Mouse (Mus musculus) hindbrain, embryonic 14.5 days (tissue): Measurements from ENCODE around the gene Tcte3. TPM values are rescaled to one million over a fixed set of nuclear protein-coding genes. Genes with fewer than 3 reads are reported as not detected.
A peak's percentile ranks its signal among the peaks of the same experiment; 100 is the strongest.
"Not testable (repeated sequence)": the region's sequence is repeated elsewhere in the genome, so short reads cannot be mapped to it uniquely, and the experiment has no call there.

ENCODE experiments used
- ATAC-seq: fragments of 200-750 bp; cut with Nextera tagmentation; 2 replicates; pipeline ENCODE4 v1.8.0; 2017; ENCODE audit warnings: moderate number of reproducible peaks, mild to moderate bottlenecking, moderate TSS enrichment, moderate library complexity; ENCODE audit not compliant: low FRiP score
- DNase-seq: peaks from one replicate; pipeline ENCODE4 v3.0.0-alpha.2; 2015; ENCODE audit warnings: low spot score
- H3K27ac ChIP-seq: fragments of 300-500 bp; sonication (generic); 2 replicates; pipeline ENCODE4 v1.5.1; 2014; ENCODE audit warnings: mild to moderate bottlenecking, moderate library complexity
- H3K27me3 ChIP-seq: fragments of 300-500 bp; sonication (generic); 2 replicates; pipeline ENCODE4 v1.6.1; 2014; ENCODE audit warnings: mild to moderate bottlenecking, low read length, mixed read lengths; ENCODE audit not compliant: control insufficient read depth, insufficient read depth
- H3K36me3 ChIP-seq: fragments of 300-500 bp; sonication (generic); replicated peaks from 2 replicates; pipeline ENCODE4 v1.6.1; 2014; ENCODE audit not compliant: control insufficient read depth, insufficient read depth
- H3K4me1 ChIP-seq: fragments of 300-500 bp; sonication (generic); replicated peaks from 2 replicates; pipeline ENCODE4 v1.6.1; 2014; ENCODE audit warnings: antibody characterized with exemption, low read length, mixed read lengths; ENCODE audit not compliant: control insufficient read depth, insufficient read depth
- H3K4me2 ChIP-seq: fragments of 300-500 bp; sonication (generic); replicated peaks from 2 replicates; pipeline ENCODE4 v1.6.1; 2014; ENCODE audit warnings: mild to moderate bottlenecking, moderate library complexity
- H3K4me3 ChIP-seq: fragments of 300-500 bp; sonication (generic); replicated peaks from 2 replicates; pipeline ENCODE4 v1.5.1; 2014; ENCODE audit warnings: mild to moderate bottlenecking, low read length
- H3K9ac ChIP-seq: fragments of 300-500 bp; sonication (generic); 2 replicates; pipeline ENCODE4 v1.6.1; 2014
- H3K9me3 ChIP-seq: fragments of 300-500 bp; sonication (generic); 2 replicates; pipeline ENCODE4 v1.6.1; 2016; ENCODE audit warnings: low read length; ENCODE audit not compliant: control insufficient read depth
- WGBS: fragments of 180-500 bp; shearing (Covaris S2); extraction: QIAGEN DNeasy Blood & Tissue Kit; methylation state at CpG from one replicate; pipeline ENCODE4 v1.1.7; 2014; 5-methylcytosine and 5-hydroxymethylcytosine counted together
- polyA plus RNA-seq: library from polyadenylated mRNA; unstranded; fragments of >200 nt; fragmentation: Nextera tagmentation; extraction: Ambion mirVana; gene quantifications from 2 replicates; pipeline ENCODE4 v1.2.1, GENCODE M21; 2014

Gene Tcte3
- polyA plus RNA-seq, 1 experiment from 2014 or later = not detected

DNA sequence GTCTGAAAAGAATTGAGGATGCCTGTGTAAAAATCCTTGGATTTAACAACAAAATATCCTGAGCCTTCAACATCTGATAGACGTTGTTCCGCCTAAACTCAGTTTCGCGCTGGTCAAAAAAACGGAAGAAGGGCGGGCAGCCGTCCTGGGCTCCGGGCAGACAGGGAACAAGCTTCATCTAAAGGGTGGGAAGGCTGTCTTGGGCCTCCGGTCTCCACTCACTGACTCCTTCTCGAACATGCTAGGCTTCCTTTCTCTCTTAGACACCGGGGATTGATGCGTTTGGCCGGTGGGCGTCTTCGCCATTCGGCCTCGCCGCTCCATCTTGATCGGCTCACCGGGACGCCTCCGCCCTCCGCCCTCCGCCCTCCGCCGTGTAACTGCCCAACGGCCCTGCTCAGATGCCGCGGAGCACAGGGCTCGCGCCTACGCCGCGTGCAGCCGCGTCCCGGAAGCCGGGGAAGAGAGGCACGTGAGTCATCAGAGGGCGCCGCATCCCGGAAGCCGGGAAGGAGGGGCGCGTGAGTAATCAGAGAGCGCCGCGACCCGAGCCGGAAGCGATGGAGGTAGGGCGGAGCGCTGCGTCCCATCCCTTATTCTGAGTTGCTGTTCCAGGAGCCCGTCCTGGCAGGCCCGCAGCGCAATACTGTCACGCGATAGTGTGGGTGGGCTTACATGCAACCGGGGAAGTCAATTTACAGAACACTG lies 31.4 kb downstream of the Tcte3 start, which contains the start of gene Gm3435:
TSS of gene Gm3435 (plus strand) at position 471 of the 708 bp plus-strand sequence.
- H3K4me2 ChIP-seq, DNase-seq, H3K27me3 ChIP-seq, H3K9ac ChIP-seq, H3K4me3 ChIP-seq, H3K27ac ChIP-seq, H3K4me1 ChIP-seq, H3K9me3 ChIP-seq, H3K36me3 ChIP-seq: not testable (repeated sequence)
- no CpG with 5 or more reads among the region's 60 CpGs for WGBS
- ATAC-seq = peak; percentile 98

GRCm38 (mm10) chr17:15009088-15009487 lies 32.2 kb downstream of the Tcte3 start:
- DNase-seq, H3K4me1 ChIP-seq, H3K4me3 ChIP-seq, H3K27ac ChIP-seq, H3K9me3 ChIP-seq, H3K27me3 ChIP-seq, ATAC-seq, H3K9ac ChIP-seq, H3K4me2 ChIP-seq, H3K36me3 ChIP-seq: not testable (repeated sequence)
- whole genome bisulfite sequencing = no CpG with 5 or more reads among the region's 3 CpGs

- not testable (repeated sequence) for H3K36me3 ChIP-seq, ATAC-seq, H3K27ac ChIP-seq, H3K9ac ChIP-seq, H3K4me1 ChIP-seq, DNase-seq, H3K4me2 ChIP-seq, H3K9me3 ChIP-seq, H3K27me3 ChIP-seq, H3K4me3 ChIP-seq
- no CpG with 5 or more reads among the region's 4 CpGs for WGBS
Observed at GRCm38 (mm10) chr17:15000047-15000446, 41.2 kb downstream of the Tcte3 start.

GRCm38 (mm10) chr17:14994140-14994539 lies 47.1 kb downstream of the Tcte3 start:
- not testable (repeated sequence) for H3K27me3 ChIP-seq, H3K9me3 ChIP-seq, H3K4me1 ChIP-seq, H3K9ac ChIP-seq, ATAC-seq, H3K4me3 ChIP-seq, DNase-seq, H3K27ac ChIP-seq, H3K36me3 ChIP-seq, H3K4me2 ChIP-seq
- no CpG with 5 or more reads among the region's 5 CpGs for whole genome bisulfite sequencing

DNA sequence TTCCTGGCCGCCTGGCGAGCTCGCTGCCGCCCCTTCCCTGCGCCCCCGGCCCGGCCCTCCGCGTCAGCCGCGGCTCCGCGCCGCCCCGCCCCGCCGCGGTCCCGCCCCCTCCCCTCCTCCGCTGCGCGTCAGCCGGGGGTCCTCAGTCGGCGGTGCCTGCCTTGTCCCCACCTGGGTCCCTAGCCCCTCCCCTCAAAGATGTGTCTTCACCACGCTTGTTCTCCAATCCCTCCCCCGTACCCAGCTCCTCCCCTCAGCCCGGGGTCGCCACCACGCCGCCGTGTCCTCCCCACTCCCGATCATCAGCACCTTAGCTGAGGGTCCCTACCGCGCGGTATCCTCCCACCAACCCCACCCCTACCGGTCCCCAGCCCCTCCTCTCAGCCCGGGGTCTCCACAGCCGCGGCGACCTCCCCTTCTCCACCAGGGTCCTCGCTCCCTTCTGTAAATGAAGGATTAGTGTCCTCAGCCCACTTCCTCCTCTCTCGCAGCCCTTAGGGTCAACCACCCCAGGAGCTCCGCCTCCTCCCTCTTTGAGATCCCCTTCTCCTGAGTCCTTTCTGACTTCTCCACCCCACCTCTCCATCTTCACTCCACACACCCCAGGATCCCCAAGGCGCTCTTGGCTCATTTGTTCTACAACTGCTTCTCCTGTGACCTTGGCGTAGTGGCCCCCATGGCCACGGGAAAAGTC lies 48.0 kb downstream of the Tcte3 start:
- not testable (repeated sequence) for H3K36me3 ChIP-seq, H3K9ac ChIP-seq, H3K4me3 ChIP-seq, H3K4me2 ChIP-seq, DNase-seq, H3K9me3 ChIP-seq, H3K27ac ChIP-seq, H3K4me1 ChIP-seq, H3K27me3 ChIP-seq
- peak; percentile 93 for ATAC-seq
- WGBS = no CpG with 5 or more reads among the region's 47 CpGs

DNA sequence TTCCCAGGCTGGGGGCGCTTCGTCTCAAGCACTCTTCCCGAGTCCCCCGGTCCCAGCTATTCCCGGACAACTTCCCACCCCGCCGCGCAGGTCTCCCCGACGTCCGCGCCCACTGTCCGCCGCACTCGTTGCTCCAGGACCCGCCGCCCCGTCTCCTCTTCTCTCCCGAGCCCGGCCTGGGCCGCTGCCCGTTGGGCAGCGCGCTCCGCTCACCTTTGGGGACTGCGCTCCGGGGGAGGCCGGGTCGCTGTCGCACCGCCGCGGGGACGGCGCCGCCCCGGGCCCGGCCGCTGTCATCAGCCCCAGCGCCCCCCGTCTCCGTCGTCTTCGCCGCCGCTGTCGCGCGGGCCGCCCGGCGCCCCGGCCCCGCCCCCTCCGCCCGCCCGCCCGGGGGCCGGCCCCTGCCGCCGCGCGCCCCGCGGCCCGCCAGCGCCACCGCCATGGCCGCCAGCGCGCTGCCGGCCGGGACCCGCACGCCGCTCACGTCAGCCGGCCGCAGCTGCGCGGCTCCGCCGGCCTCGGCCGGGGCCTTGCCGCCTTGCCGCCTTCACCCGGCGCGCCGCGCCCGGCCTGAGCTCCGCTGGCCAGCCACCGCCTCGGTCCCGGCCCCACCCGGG lies 48.7 kb downstream of the Tcte3 start:
- not testable (repeated sequence) for H3K4me1 ChIP-seq, H3K27me3 ChIP-seq, H3K4me2 ChIP-seq, H3K4me3 ChIP-seq, DNase-seq, H3K36me3 ChIP-seq, H3K9ac ChIP-seq, H3K9me3 ChIP-seq, H3K27ac ChIP-seq
- WGBS = no CpG with 5 or more reads among the region's 98 CpGs
- ATAC-seq = peak; percentile 78

- H3K9ac ChIP-seq, H3K4me1 ChIP-seq, H3K4me3 ChIP-seq, H3K4me2 ChIP-seq, H3K36me3 ChIP-seq, DNase-seq, H3K27me3 ChIP-seq, H3K9me3 ChIP-seq, H3K27ac ChIP-seq, ATAC-seq: not testable (repeated sequence)
- 70% methylated on average over 4 of the region's 5 CpGs for WGBS
Observed at GRCm38 (mm10) chr17:14990116-14990702, 51.1 kb downstream of the Tcte3 start.

GRCm38 (mm10) chr17:14978362-14979038 lies 62.8 kb downstream of the Tcte3 start, which contains the start of the genes 9030025P20Rik and Gm3417:
TSS of gene 9030025P20Rik (plus strand) at chr17:14978468.
TSS of gene Gm3417 (minus strand) at chr17:14978790.
- not testable (repeated sequence) for H3K27me3 ChIP-seq, H3K9ac ChIP-seq, H3K36me3 ChIP-seq, H3K9me3 ChIP-seq, H3K4me3 ChIP-seq, DNase-seq, H3K4me1 ChIP-seq, H3K27ac ChIP-seq
- ATAC-seq = peak; percentile 98
- peak within 1 kb of the TSS; percentile 36 for H3K4me2 ChIP-seq
- WGBS = no CpG with 5 or more reads among the region's 60 CpGs
